Mouse (Mus musculus): Measurements from ENCODE around the gene Smurf1.

The Smurf1 gene

DNA sequence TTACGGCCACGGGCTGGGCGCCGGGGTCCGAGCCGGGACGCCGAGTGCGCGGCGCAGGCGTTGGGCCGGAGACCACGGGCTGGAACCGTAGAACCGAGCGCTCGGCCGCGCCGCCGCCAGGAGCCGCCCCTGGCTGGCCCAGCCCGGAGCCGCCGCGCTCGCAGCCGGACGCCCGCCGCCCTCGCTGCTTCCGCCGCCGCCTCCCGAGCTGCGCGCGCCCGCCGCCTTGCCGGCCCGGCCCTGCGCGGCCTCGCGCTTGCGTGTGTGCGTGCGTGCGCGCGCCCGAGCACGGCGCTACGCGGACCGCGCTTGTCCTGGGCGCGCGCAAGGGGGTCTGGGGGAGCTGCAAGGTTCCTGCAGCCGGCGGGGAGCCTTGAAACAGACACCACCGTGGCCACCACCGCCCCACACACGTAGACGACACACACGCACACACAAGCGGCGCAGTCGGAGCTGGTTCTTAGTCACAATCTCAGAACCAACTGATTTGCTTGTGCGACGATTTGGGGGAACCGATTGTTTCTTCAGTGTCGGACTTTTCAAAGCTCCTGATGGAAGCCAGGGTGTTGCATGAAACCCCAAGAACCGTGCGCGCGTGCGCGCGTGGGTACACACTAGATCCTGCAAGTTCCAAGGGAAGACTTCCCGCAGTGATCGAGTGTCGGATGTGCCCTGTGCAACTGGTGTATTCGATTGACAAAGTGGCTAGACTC is at the start of gene Smurf1:
TSS of gene Smurf1 (minus strand) at position 209 of the 713 bp plus-strand sequence.
- peak; percentile 91 for DNase-seq (ENCODE audit: low read depth, low spot score)

GRCm38 (mm10) chr5:145014278-145014677 is 48.6 kb upstream of the Smurf1 start:
- DNase-seq (ENCODE audit: low read depth, low spot score): no peak

GRCm38 (mm10) chr5:145008878-145009659 is 43.4 kb upstream of the Smurf1 start:
- DNase-seq (ENCODE audit: low read depth, low spot score): no peak

GRCm38 (mm10) chr5:145005596-145005995 is 39.9 kb upstream of the Smurf1 start:
- DNase-seq (ENCODE audit: low read depth, low spot score): no peak

DNA sequence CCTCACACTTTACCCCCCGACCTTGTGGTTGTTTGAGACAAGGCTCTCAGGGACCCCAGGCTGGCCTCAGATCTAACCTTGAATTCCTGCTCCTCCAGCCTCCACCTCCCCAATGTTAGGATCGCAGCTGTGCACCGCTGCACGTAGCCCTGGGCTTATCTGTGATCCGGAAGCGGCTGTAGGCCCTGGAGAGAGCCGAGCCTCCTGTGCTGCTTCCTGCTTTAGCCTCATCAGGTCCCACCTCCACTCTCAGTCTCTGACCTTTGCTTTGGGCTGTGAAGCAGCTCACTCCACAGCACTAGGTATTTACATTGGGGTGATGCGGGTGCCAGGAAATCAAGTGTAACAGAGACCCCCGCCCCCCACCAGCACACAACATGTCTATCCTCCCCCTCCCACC is 38.8 kb upstream of the Smurf1 start:
- no peak for DNase-seq (ENCODE audit: low read depth, low spot score)

GRCm38 (mm10) chr5:145003362-145003761 is 37.7 kb upstream of the Smurf1 start:
- no peak for DNase-seq (ENCODE audit: low read depth, low spot score)

DNA sequence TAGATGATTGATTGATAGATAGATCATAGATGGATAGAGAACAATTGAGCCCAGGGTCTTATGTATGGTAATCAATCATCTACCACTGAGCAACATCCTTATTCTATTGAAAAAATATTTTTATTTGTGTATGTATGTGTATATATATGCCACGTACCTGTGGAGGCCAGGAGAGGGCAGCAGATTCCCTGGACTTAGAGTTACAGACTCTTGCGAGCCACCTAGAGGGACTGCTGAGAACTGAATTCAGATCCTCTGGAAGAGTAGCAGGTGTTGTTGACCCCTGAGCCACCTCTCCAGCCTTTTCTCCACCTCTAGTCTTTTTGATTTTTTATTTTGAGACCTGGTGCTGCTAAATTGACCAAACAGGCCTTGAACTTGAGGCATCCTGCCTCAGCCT is 32.8 kb upstream of the Smurf1 start:
- DNase-seq (ENCODE audit: low read depth, low spot score): peak; percentile 92

DNA sequence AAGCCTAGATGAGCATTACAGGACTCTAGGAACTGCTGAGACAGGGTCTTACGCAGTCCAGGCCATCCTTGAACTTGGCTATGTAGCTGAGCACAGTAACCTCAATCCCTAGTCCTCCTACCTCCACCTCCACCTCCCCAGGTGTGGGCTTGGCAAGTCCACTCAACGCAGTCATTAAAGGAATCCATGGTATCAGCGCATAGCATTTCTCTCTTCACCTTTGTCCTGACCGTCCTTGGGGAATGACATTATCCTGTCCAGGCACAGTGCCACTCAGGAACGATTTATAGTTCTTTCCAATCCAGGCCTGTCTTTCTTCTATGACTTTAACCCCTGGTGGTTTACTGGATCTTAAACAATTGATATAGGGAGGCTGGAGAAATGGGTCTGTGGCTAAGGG is 24.8 kb upstream of the Smurf1 start:
- no peak for DNase-seq (ENCODE audit: low read depth, low spot score)

DNA sequence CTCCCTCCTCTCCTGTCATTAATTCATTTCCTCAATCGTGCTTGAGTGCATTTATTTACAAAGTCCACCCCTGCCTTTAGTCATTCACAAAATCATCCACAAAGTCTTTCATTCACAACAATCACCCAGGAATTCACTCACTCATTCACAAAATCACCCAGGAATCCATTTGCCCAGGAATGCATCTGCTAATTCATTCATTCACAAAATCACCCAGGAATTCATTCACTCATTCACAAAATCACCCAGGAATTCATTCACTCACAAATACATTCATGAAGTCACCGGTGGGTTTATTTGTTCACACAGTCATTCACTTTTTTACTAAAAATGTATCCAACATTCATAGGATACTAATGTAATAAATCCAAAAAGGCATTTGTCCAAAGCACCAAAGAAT is 24.4 kb upstream of the Smurf1 start:
- no peak for DNase-seq (ENCODE audit: low read depth, low spot score)

- DNase-seq (ENCODE audit: low read depth, low spot score): no peak
Measured at GRCm38 (mm10) chr5:144989061-144989405, 23.4 kb upstream of the Smurf1 start.

- peak; percentile 86 for DNase-seq (ENCODE audit: low read depth, low spot score)
Measured at GRCm38 (mm10) chr5:144988340-144989060, 22.9 kb upstream of the Smurf1 start.

DNA sequence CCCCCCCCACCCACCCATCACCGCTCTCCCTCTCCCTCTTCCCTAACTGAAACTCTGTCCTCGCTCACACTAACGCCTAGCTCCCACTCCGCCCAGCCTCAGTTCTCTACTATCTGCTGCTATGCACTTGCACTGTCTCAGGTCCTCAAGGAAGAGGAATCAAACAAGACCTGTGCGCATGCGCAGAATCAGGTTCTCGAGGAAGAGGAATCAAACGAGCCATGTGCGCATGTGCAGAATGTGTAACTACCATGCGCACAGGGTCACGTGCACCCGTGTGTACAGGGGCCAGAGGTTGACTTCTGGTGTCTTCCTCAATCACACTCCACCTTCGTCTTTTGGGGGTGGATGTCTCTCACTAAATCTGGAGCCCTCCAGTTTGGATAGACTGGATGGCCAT is 21.9 kb upstream of the Smurf1 start:
- peak; percentile 96 for DNase-seq (ENCODE audit: low read depth, low spot score)

DNA sequence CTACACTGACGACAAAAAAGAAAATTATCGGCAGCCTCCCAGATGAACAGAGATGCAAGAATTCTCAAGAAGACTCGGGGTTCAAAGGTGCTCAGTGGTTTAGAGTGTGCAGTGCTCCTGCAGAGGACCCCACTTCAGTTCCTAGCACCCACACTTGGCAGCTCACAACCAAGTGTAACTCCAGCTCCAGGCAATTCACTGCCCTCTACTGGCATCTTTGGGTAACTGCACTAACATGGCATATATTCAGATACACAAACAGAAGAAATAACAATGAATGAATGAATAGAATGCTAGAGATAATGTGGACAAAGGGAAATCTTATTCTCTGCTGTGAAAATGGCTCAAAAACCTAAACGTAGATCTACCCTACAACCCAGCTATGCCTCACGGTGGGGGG is 19.2 kb upstream of the Smurf1 start:
- no peak for DNase-seq (ENCODE audit: low read depth, low spot score)

- peak; percentile 60 for DNase-seq (ENCODE audit: low read depth, low spot score)
Measured at GRCm38 (mm10) chr5:144983227-144983626, 17.6 kb upstream of the Smurf1 start.

GRCm38 (mm10) chr5:144979110-144979509 is 13.5 kb upstream of the Smurf1 start:
- no peak for DNase-seq (ENCODE audit: low read depth, low spot score)

DNA sequence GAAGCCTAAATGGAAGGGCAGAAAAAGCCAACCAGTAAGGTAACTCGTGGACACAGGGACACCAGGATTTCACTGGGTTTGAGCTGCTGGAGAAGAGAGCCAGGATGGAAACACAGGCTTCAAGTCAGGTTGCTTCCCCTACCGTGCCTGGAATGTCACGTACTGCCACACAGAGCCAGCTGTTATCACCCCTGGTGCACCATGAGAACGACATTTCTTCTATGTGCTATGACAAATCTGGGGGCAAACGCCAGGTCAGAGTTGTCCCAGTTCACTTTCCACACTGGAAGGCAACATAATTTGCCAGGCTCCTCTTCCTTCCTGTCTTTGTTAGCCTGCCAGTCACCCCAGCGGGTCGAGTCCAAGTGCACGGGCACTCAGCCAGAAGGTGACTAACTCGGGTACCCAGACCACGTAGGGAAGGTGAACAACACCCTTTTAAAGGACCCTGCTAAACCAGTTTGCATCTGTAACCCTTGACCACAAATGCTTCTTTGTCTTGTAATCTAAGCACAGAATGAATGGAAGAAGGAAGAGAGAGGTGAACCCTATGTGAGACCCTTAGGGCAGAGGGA is 13.0 kb upstream of the Smurf1 start:
- no peak for DNase-seq (ENCODE audit: low read depth, low spot score)

DNA sequence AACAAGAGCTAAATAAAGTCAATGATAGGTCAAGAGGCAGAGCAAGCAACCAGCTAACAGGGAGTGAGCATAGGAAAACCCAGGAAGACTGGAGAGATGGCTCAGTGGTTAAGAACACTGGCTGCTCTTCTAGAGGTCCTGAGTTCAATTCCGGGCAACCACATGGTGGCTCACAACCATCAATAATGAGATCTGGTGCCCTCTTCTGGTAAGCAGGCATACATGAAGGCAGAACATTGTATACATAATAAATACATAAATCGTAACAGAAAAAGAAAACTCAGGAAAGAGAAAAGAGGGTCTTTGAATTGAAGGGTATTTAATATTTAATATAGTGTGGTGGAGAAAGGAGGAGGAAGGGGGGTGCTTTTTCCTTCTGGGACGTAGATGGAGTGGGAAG is 5.6 kb upstream of the Smurf1 start:
- no peak for DNase-seq (ENCODE audit: low read depth, low spot score)

GRCm38 (mm10) chr5:144964872-144965638 is 592 bp downstream of the Smurf1 start:
- DNase-seq (ENCODE audit: low read depth, low spot score): peak; percentile 96

- DNase-seq (ENCODE audit: low read depth, low spot score): no peak
Measured at GRCm38 (mm10) chr5:144964465-144964864, 1.2 kb downstream of the Smurf1 start.

GRCm38 (mm10) chr5:144963817-144964261 is 1.8 kb downstream of the Smurf1 start:
- DNase-seq (ENCODE audit: low read depth, low spot score): peak; percentile 90

- DNase-seq (ENCODE audit: low read depth, low spot score): no peak
Measured at GRCm38 (mm10) chr5:144963401-144963800, 2.2 kb downstream of the Smurf1 start.

Measured in R1 (cell line).